21 mouse cellular contexts compared by ENCODE assay signal in the genomic region with DNA sequence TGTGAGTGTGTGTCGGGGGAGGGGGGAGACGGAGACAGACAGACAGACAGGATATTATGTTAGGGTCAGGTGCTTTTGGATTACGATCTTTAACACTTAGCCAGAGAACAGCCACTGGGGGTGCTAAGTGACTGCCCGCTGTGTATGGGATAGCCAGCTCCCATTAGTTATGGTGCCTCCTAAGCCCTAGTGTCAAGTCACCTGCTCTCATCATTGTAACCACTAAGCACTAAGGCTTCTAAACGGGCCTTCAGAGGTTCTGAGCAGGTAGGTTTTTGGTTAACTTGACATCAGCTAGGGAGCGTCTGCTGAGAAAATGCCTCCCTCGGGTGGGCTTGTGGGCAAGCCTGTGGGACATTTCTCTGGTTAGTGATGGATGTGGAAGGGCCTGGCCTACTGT.
"Had no signal": no experiment of that assay in that cellular context is flagged by ENCODE, and none has a peak within 500 bp of the region (broad histone marks: within the 10 kb centered on the region; RNA-seq: fewer than 3 reads in every experiment).

No protein-coding gene starts in this region.

- H3K9me3 ChIP-seq: lung, embryonic 15.5 days; midbrain, embryonic 13.5 days; midbrain, embryonic 15.5 days; neural tube, embryonic 13.5 days; neural tube, embryonic 15.5 days had no signal

- H3K9ac ChIP-seq: liver, postnatal 0 days; lung, embryonic 15.5 days; midbrain, embryonic 13.5 days; midbrain, embryonic 15.5 days; neural tube, embryonic 13.5 days; neural tube, embryonic 15.5 days had no signal

- H3K36me3 ChIP-seq: lung, embryonic 15.5 days; midbrain, embryonic 15.5 days; neural tube, embryonic 13.5 days; neural tube, embryonic 15.5 days had no signal

- H3K27ac ChIP-seq: lung, embryonic 15.5 days; macrophage; midbrain, embryonic 13.5 days; midbrain, embryonic 15.5 days; neural tube, embryonic 13.5 days; neural tube, embryonic 15.5 days had no signal

- ATAC-seq: liver, postnatal 0 days; lung, postnatal 0 days; midbrain, embryonic 13.5 days; midbrain, embryonic 15.5 days had no signal

- DNase-seq: liver, postnatal 0 days; lung, postnatal 14 days; lung, postnatal 36 days; retina, postnatal 1 day; right cerebral cortex, adult 18-20 months; right cerebral cortex, postnatal 25 days; right cerebral cortex, postnatal 4 days; spleen, adult 18-20 months; thymus, adult 2 months; thymus, postnatal 25 days; thymus, postnatal 4 days had no signal

- H3K4me2 ChIP-seq: lung, embryonic 15.5 days; midbrain, embryonic 11.5 days; midbrain, embryonic 13.5 days; midbrain, embryonic 15.5 days; neural tube, embryonic 13.5 days; neural tube, embryonic 15.5 days had no signal

- H3K27me3 ChIP-seq: lung, embryonic 15.5 days; midbrain, embryonic 13.5 days; midbrain, embryonic 15.5 days; neural tube, embryonic 13.5 days; neural tube, embryonic 15.5 days had no signal

- H3K4me3 ChIP-seq: lung, embryonic 15.5 days; megakaryocyte, embryonic 14.5 days; midbrain, embryonic 13.5 days; midbrain, embryonic 15.5 days; myocyte; neural tube, embryonic 13.5 days; neural tube, embryonic 15.5 days had no signal
